Mouse (Mus musculus): ENCODE results near the gene Dhx15. TPM values are rescaled to one million over a fixed set of nuclear protein-coding genes. Genes with fewer than 3 reads are reported as not detected.

Dhx15 gene
- polyA plus RNA-seq, 1 experiment from 2014 or later: 48.4 TPM

GRCm38 (mm10) chr5:52168468-52168867, 21.8 kb downstream of the Dhx15 start:
- Histone ChIP-seq H3K9me3 (ENCODE audit: control insufficient read depth) (no peaks in the 10 kb centered on the region), H3K9ac (ENCODE audit: low read depth, low read length) (no peak overlapping the region), H3K27ac (ENCODE audit: low read depth, low read length) (no peak overlapping the region), H3K27me3 (replicated peaks; ENCODE audit: control insufficient read depth, insufficient read depth, low read length) (no peaks in the 10 kb centered on the region), H3K4me1 (replicated peaks; ENCODE audit: control insufficient read depth, insufficient read depth, low read length) (no peaks in the 10 kb centered on the region), H3K36me3 (ENCODE audit: control insufficient read depth, insufficient read depth) (peaks cover 28% of the 10 kb centered on the region), H3K4me3 (ENCODE audit: low read depth, low read length) (no peak overlapping the region), H3K4me2 (replicated peaks; ENCODE audit: low read depth) (no peak overlapping the region)
- TF ChIP-seq CTCF (IDR thresholded peaks at IDR 0.05; ENCODE audit: low read depth): no peak
- no peak for ATAC-seq
- 15% methylated on average over 2 of the region's 2 CpGs for WGBS

- no peak overlapping the region for H3K27ac ChIP-seq (ENCODE audit: low read depth, low read length)
- H3K27me3 ChIP-seq (replicated peaks; ENCODE audit: control insufficient read depth, insufficient read depth, low read length): no peaks in the 10 kb centered on the region
- H3K4me1 ChIP-seq (replicated peaks; ENCODE audit: control insufficient read depth, insufficient read depth, low read length): no peaks in the 10 kb centered on the region
- no peak overlapping the region for H3K4me3 ChIP-seq (ENCODE audit: low read depth, low read length)
- 92% methylated on average over 3 of the region's 3 CpGs for WGBS
- H3K9me3 ChIP-seq (ENCODE audit: control insufficient read depth): no peaks in the 10 kb centered on the region
- no peak for TF ChIP-seq CTCF (IDR thresholded peaks at IDR 0.05; ENCODE audit: low read depth)
- H3K36me3 ChIP-seq (ENCODE audit: control insufficient read depth, insufficient read depth): peaks cover 31% of the 10 kb centered on the region
- H3K4me2 ChIP-seq (replicated peaks; ENCODE audit: low read depth): no peak overlapping the region
- ATAC-seq: no peak
- no peak overlapping the region for H3K9ac ChIP-seq (ENCODE audit: low read depth, low read length)
Measured at GRCm38 (mm10) chr5:52149138-52149537, 41.2 kb downstream of the Dhx15 start.

- Histone ChIP-seq H3K27me3 (replicated peaks; ENCODE audit: control insufficient read depth, insufficient read depth, low read length) (no peaks in the 10 kb centered on the region), H3K9ac (ENCODE audit: low read depth, low read length) (no peak overlapping the region), H3K27ac (ENCODE audit: low read depth, low read length) (no peak overlapping the region), H3K4me1 (replicated peaks; ENCODE audit: control insufficient read depth, insufficient read depth, low read length) (no peaks in the 10 kb centered on the region), H3K36me3 (ENCODE audit: control insufficient read depth, insufficient read depth) (peaks cover 29% of the 10 kb centered on the region), H3K9me3 (ENCODE audit: control insufficient read depth) (no peaks in the 10 kb centered on the region), H3K4me3 (ENCODE audit: low read depth, low read length) (no peak overlapping the region), H3K4me2 (replicated peaks; ENCODE audit: low read depth) (no peak overlapping the region)
- WGBS: 71% methylated on average over 4 of the region's 4 CpGs
- ATAC-seq: no peak
- TF ChIP-seq CTCF (IDR thresholded peaks at IDR 0.05; ENCODE audit: low read depth): no peak
Measured at GRCm38 (mm10) chr5:52147141-52147540, 43.2 kb downstream of the Dhx15 start.

- peak; percentile 66 for ATAC-seq
- Histone ChIP-seq H3K4me3 (ENCODE audit: low read depth, low read length) (no peak overlapping the region), H3K27me3 (replicated peaks; ENCODE audit: control insufficient read depth, insufficient read depth, low read length) (no peaks in the 10 kb centered on the region), H3K27ac (ENCODE audit: low read depth, low read length) (no peak overlapping the region; the same call in 1 of the 2 replicates), H3K9ac (ENCODE audit: low read depth, low read length) (no peak overlapping the region), H3K36me3 (ENCODE audit: control insufficient read depth, insufficient read depth) (peaks cover 21% of the 10 kb centered on the region), H3K4me1 (replicated peaks; ENCODE audit: control insufficient read depth, insufficient read depth, low read length) (no peaks in the 10 kb centered on the region), H3K4me2 (replicated peaks; ENCODE audit: low read depth) (no peak overlapping the region), H3K9me3 (ENCODE audit: control insufficient read depth) (no peaks in the 10 kb centered on the region)
- no peak for TF ChIP-seq CTCF (IDR thresholded peaks at IDR 0.05; ENCODE audit: low read depth)
- WGBS: 68% methylated on average over 6 of the region's 6 CpGs
Measured at GRCm38 (mm10) chr5:52145684-52146083, 44.6 kb downstream of the Dhx15 start.

GRCm38 (mm10) chr5:52141936-52142335, 48.4 kb downstream of the Dhx15 start:
- Histone ChIP-seq H3K4me2 (replicated peaks; ENCODE audit: low read depth) (no peak overlapping the region), H3K36me3 (ENCODE audit: control insufficient read depth, insufficient read depth) (peaks cover 4% of the 10 kb centered on the region), H3K4me1 (replicated peaks; ENCODE audit: control insufficient read depth, insufficient read depth, low read length) (no peaks in the 10 kb centered on the region), H3K4me3 (ENCODE audit: low read depth, low read length) (no peak overlapping the region), H3K9me3 (ENCODE audit: control insufficient read depth) (no peaks in the 10 kb centered on the region), H3K27ac (ENCODE audit: low read depth, low read length) (no peak overlapping the region), H3K9ac (ENCODE audit: low read depth, low read length) (no peak overlapping the region), H3K27me3 (replicated peaks; ENCODE audit: control insufficient read depth, insufficient read depth, low read length) (no peaks in the 10 kb centered on the region)
- ATAC-seq: no peak
- no peak for TF ChIP-seq CTCF (IDR thresholded peaks at IDR 0.05; ENCODE audit: low read depth)
- WGBS: 75% methylated on average over 9 of the region's 9 CpGs

- Histone ChIP-seq H3K27me3 (replicated peaks; ENCODE audit: control insufficient read depth, insufficient read depth, low read length) (no peaks in the 10 kb centered on the region), H3K27ac (ENCODE audit: low read depth, low read length) (0 out of 2 replicates have a peak overlapping the region, but pooled peaks have one; percentile 5), H3K36me3 (ENCODE audit: control insufficient read depth, insufficient read depth) (peaks cover 5% of the 10 kb centered on the region), H3K9me3 (ENCODE audit: control insufficient read depth) (no peaks in the 10 kb centered on the region), H3K9ac (ENCODE audit: low read depth, low read length) (no peak overlapping the region), H3K4me3 (ENCODE audit: low read depth, low read length) (no peak overlapping the region), H3K4me2 (replicated peaks; ENCODE audit: low read depth) (no peak overlapping the region), H3K4me1 (replicated peaks; ENCODE audit: control insufficient read depth, insufficient read depth, low read length) (no peaks in the 10 kb centered on the region)
- 51% methylated on average over 6 of the region's 6 CpGs for WGBS
- peak; percentile 59 for ATAC-seq
- TF ChIP-seq CTCF (IDR thresholded peaks at IDR 0.05; ENCODE audit: low read depth): no peak
Measured at GRCm38 (mm10) chr5:52138819-52139218, 51.5 kb downstream of the Dhx15 start.

- peak; percentile 82 for ATAC-seq
- Histone ChIP-seq H3K4me2 (replicated peaks; ENCODE audit: low read depth) (no peak overlapping the region), H3K4me3 (ENCODE audit: low read depth, low read length) (no peak overlapping the region), H3K9me3 (ENCODE audit: control insufficient read depth) (no peaks in the 10 kb centered on the region), H3K27me3 (replicated peaks; ENCODE audit: control insufficient read depth, insufficient read depth, low read length) (no peaks in the 10 kb centered on the region), H3K36me3 (ENCODE audit: control insufficient read depth, insufficient read depth) (peaks cover 3% of the 10 kb centered on the region), H3K27ac (ENCODE audit: low read depth, low read length) (no peak overlapping the region), H3K4me1 (replicated peaks; ENCODE audit: control insufficient read depth, insufficient read depth, low read length) (no peaks in the 10 kb centered on the region), H3K9ac (ENCODE audit: low read depth, low read length) (no peak overlapping the region)
- no peak for TF ChIP-seq CTCF (IDR thresholded peaks at IDR 0.05; ENCODE audit: low read depth)
- 60% methylated on average over 11 of the region's 11 CpGs for whole genome bisulfite sequencing
Measured at GRCm38 (mm10) chr5:52138134-52138533, 52.2 kb downstream of the Dhx15 start.
